Mouse (Mus musculus) bone marrow macrophage, adult 2 months (primary cell): Measurements from ENCODE around the gene Cxcl9.

Experiments
- CTCF ChIP-seq: IDR thresholded peaks from 2 replicates; pipeline ENCODE4 v1.5.1; 2012; ENCODE audit warnings: low read depth, mild to moderate bottlenecking, low read length, moderate library complexity
- POLR2A ChIP-seq: IDR thresholded peaks from 2 replicates; pipeline ENCODE4 v1.6.1; 2012; ENCODE audit warnings: mild to moderate bottlenecking, low read depth, low read length, borderline replicate concordance

GRCm38 (mm10) chr5:92368392-92368791, 40.5 kb upstream of the Cxcl9 start:
- TF ChIP-seq POLR2A (no peak), CTCF (no peak)
